Mouse (Mus musculus) CD4-positive helper T cell, adult 2 months (primary cell): ENCODE data around the gene Aadacl2.

Experiments
- DNase-seq: peaks from one replicate; pipeline ENCODE4 v3.0.0-alpha.2; 2012; ENCODE audit warnings: low read depth, missing footprints, low spot score

Aadacl2 gene

DNA sequence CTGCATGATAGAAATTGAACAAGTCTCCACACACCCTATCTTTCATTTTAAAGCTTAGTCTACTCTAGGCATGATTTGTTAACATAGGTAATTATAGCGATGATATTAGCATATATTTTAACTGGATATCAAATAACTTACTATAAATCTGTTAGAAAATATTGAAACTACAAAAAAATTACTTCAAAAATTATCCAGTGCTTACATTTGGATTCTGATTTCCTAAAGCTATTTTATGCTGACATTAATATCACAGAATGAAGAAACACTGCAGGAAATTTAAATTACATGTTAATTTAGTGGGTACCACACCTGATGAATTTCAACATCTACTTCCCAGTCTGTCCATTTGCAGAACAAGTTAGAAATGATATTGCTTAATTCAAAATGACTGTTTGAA lies at the start of gene Aadacl2:
TSS of gene Aadacl2 (plus strand) at position 301 of the 400 bp plus-strand sequence.
- no peak for DNase-seq

GRCm38 (mm10) chr3:59970891-59971290 lies 35.7 kb upstream of the Aadacl2 start:
- DNase-seq: no peak

- no peak for DNase-seq
These were observed 32.0 kb upstream of the Aadacl2 start for GRCm38 (mm10) chr3:59974591-59974990.

DNA sequence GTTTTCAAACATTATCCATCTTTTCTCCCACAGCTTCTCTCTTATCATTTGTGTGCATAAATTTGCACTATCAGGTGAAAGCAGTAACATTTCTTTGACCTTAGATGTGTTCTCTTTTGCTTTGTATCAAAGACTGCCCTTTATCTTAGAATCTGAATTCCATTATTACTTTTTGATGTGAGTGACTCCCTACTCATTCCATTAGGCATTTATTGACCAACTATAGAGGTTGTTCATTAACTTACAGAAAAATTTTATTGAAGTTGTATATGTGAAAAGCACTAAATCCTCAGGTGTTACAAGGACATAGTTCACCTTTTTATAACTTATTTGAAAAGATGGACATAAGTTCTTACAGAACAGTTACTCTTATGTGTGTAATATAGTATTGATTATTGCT lies 2.9 kb upstream of the Aadacl2 start:
- DNase-seq: no peak

DNA sequence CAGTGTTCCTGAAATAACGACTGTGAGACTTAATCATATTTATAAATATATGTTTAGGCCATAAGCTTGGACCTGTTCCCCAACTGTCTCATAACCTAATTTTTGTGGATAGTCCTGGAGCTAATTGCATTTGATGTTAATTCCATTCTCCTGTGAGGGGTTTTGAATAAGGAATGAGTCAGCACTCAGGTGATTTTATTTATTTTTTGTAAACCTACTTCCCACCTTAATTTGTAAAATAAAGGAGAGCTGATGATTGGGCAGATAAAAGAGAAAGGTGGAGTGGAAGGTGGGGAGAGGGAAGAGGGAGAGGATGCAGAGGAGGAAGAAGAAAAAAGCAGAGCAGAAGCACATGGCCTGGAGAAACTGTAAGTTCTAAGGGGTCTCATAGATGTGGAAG lies 18.9 kb downstream of the Aadacl2 start, which contains the start of gene Aadac:
TSS of gene Aadac (plus strand) at position 301 of the 400 bp plus-strand sequence.
- DNase-seq: no peak

DNA sequence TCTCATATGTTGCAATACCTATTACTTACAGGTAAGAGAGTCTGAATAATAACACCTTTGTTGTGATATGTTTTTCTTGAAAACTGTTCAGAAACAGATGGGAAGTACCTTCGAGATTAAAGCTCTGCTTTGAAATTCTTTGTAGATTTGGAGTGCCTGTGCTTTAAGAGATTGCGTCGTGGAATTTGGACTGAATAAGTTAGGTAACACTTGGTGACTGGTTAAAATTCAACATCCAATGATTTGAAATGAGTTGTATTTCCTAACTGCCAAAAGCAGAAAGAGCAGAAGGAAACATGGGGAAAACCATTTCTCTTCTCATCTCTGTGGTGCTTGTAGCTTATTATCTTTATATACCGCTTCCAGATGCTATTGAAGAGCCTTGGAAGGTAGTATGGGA lies 25.0 kb downstream of the Aadacl2 start:
- DNase-seq: no peak

DNA sequence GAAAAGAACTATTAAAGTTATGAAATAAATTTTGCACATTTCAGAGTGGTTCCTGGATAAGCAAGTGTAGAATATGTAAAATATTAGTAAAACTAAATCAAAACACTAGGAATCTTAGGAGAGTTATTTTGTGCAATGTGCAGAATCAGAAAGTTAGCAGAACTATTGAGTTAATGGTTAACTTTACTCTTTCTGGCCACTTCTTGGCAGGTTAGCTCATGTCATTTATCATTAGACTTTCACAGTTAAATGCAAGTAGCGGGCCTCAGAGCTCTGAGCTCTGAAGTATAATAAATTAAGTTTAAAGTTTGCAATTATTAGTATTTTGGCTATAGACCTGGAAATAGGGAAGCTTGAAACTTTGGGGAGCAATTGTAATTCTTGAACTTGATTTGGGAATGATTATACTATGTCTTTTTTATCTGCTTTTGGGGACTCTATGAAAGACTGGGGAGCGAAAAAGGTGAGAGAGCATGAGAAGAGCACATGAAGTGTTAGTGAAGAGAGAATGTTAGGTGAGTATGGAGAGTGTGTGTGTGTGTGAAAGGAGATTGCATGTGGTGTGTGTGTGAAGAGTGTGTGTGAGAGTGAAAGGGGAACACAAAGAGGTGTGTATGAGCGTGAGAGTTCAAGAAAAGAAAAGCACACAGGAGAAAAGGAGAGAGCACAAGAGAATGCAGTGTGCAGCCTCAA lies 39.8 kb downstream of the Aadacl2 start:
- DNase-seq: no peak

- DNase-seq: no peak
These were observed 46.8 kb downstream of the Aadacl2 start for GRCm38 (mm10) chr3:60053231-60053927.

GRCm38 (mm10) chr3:60053931-60054330 lies 47.4 kb downstream of the Aadacl2 start:
- no peak for DNase-seq

DNA sequence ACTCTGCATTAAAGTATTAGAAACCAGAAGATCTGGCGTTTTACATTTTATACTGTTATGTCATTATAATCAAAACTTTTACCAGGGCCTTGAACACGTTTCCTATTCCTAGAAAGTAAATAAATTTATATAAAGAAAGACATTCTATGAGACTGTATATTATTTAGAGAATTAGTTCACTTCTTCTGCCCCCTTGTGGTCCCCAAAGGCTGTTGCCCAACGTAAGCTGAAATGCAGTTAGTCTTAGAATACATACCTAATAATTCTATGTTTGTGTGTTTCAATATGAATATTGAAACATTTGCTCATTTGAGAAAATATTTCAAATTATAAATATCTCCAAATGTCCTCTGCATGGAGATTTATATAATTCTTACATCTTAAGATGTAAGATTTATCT lies 49.9 kb downstream of the Aadacl2 start:
- DNase-seq: peak; percentile 7

GRCm38 (mm10) chr3:60057070-60057808 lies 50.7 kb downstream of the Aadacl2 start:
- no peak for DNase-seq

- no peak for DNase-seq
These were observed 51.2 kb downstream of the Aadacl2 start for GRCm38 (mm10) chr3:60057809-60058082.
